Mouse (Mus musculus): Measurements from ENCODE around the gene Wbp1.
A peak's percentile ranks its signal among the peaks of the same experiment; 100 is the strongest.

DNA sequence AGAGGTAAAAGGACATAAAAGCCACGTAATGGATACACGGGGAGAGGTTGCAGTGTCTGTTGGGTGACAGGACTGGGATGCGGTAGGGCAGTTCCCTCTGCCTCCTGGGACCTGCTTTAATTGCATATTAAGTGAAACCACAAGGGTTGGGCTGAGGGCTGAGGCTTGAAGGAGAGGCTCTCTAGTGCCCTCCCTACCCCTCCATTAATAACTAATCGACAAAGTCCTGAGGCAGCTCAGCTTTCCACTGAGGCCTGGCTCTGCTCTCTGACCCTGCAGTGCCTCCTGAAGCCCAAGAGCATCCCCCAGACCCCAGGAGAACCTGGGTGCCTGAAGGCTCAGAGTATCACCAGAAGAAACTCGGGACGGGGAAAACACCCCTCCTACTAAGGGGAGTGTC is 36.9 kb downstream of the Wbp1 start:
- no peak for TF ChIP-seq CTCF (IDR thresholded peaks at IDR 0.05; ENCODE audit: borderline replicate concordance, insufficient read depth, low read length)
- TF ChIP-seq POLR2A (IDR thresholded peaks at IDR 0.05; ENCODE audit: low read depth, low read length) = peak; percentile 30; the same call in 1 of the 2 replicates
